Mouse (Mus musculus): ENCODE measurements around the gene Lrp4.

Lrp4 gene

DNA sequence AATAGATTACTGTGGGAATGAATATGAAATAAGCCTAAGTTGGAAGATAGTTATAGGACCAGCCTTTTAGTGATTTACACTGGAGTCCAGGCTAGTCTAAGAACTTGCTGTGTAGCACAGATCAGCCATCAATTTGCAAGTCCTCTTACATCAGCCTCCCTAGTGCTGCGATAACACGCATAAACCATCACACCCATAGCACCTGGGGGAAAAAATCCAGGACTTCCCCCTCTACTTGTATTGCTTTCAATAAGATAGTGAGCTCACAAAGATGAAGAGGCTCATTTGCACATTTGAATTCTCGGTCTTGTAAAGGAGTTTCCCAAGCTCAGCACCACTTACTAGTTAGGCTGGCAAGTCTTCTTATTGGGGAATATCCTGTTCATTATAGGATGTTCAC lies 2.9 kb upstream of the Lrp4 start:
- DNase-seq: no peak

DNA sequence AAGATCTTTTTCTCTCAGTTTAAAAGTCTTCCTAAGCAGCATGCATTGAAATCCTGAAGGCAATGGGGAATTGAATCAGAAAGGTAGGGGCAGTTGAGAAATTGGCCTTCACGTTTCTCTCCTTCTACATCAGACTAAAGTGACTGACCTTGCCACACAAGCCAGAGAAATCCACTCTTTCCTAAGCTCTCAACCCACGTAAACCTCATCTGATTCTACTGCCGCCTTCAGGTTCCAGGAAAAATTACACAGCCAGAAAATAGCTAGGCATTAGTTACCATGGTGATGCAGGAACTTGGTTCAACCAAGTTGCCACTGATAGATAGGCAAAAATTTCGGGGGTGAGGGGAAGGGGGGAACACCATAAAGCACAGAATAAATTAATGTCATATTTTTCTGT lies 1.5 kb upstream of the Lrp4 start:
- no peak for DNase-seq

DNA sequence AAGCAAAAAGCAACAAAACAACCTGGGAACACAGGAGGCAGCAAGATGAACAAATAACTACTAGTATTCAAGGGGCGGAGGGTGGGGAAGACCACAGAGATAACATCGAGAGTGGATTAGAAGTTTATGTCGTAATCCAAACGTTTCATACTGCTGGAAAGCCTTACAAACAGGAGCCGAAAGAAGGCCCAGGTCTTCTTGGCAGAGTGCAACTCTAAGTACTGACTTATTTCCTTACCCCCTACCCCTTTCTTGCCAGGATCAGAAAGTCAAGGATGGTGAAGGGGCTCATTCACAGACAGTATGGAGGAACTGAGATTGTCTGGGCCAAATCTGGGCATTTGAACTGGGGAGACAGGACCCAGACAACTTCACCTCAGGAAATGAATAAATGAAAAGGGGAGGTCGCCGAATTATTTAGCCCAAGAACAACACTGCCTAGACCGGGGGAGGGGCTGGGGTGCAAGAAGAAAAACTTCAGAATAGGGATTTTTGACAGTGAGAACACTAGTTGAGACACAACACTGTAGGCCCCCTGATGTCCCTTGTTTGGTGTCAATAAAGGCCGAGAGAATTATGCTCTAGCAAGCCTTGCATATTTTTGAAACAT lies 715 bp upstream of the Lrp4 start:
- DNase-seq: no peak

DNA sequence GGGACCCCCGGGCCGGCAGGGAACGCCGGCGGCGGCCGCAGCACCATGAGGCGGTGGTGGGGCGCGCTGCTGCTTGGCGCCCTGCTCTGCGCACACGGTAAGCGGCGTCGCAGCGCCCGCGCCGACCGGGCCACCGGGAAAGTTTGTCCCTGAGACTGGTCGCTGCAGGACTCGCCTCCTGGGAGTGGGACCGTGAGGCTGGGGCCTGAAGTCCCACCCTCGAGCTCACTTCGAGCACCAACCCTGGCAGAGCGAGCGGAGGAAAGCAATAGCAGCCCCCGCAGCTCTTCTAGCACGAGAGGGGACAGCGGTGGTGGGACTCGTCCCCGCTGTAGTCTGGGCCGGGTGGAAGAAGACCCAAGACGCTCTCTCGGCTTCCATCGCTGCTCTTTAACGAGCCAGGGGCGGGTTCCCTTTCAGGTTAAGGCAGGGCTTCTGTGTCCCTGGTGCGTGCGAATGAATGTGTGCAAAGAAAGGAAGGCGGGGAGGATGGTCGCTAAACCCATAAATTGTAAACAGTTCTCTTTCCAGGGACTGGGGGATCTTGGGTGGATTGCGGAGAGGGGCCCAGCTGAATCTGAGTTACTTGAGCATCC lies 443 bp downstream of the Lrp4 start:
- DNase-seq: peak; percentile 38

DNA sequence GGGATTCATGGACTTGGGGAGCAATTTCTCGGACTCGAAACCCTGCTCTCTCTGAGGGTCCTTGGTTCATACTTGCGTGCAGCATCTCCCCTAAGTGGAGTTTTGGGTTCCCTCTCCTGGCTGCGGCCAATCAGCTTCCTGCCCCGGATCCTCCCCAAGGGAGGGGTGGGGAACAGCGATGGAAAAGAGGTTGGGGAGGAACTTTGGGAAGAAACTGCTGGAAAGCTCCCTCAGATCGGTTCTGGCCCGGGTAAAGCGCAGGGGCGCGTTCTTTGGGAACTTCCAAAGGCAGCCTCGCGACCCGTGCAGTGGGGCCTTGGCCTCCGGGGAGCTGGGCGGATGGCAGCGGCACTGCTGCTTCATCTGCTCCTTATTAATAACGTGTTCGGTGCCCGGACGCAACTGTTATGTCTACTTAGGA lies 951 bp downstream of the Lrp4 start:
- peak; percentile 34 for DNase-seq

DNA sequence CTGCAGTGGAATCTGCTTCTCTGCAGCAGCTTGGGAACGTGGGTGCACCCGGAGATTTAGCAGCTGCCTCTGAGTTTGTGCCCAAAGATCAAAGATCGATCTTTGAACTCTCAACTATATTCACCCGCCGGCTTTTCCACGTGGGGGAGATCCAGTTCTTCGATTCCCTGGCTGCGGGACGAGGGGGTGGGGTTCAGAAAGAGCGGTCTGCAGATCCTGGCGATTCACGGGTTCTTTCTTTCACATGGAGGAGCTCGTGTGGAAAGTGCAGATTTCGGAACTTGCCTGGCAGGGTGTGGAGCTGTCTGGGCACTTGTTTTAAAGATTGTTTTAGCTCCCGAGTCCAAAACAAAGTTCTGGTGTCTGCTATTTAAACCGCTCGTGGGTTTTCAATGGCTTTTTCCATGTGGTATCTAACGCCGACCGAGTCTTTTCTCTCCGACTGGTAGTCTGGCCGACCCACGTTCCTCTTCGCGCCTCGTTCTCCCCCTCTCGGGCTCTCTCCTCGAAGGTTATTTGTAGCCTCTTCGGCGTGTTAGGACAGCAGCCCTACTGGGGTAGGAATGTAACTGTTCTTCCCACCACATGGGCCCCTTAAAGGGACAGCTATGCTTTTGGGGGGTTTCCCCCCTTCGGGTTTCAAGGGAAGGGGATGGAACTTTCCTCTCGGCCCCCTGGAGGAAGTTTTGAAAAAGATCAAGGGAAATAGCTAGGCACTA lies 1.5 kb downstream of the Lrp4 start:
- peak; percentile 22 for DNase-seq

DNA sequence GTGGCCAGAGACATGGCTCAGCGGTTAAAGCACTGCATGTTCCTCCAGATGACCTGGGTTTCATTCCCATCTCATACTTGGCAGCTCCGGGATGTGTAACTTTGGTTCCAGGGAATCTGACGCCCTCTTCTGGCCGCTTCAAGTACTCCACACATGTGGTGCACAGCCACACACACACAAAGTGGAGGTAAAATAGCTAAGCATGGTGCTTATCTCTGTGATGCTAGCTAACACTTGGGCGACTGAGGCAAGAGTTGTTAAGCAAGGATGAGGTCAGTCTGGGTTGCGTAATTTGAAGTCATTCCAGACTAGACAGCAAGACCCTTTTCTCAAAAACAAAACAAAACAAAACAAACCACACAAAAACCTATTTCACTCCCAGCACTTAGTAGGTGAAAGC lies 2.8 kb downstream of the Lrp4 start:
- no peak for DNase-seq

DNA sequence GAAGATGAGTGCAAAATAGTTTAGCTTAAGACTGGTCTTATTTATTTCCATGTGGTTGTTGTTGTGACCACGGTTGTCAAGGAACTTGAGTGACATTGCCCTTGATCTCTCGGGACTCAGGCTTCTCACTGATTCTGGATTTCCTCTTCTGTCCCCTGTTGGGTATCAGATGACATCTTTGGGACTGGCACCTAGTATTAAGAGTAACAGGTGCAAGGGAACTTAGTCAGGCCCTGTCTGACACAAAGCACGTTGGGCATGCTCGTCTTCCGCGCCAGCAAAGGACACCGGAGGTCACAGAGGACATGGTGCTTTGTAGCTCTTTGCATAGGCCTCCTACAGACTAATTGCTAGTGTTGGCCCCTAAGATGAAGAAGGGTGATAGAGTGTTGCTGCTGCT lies 3.5 kb downstream of the Lrp4 start:
- no peak for DNase-seq

DNA sequence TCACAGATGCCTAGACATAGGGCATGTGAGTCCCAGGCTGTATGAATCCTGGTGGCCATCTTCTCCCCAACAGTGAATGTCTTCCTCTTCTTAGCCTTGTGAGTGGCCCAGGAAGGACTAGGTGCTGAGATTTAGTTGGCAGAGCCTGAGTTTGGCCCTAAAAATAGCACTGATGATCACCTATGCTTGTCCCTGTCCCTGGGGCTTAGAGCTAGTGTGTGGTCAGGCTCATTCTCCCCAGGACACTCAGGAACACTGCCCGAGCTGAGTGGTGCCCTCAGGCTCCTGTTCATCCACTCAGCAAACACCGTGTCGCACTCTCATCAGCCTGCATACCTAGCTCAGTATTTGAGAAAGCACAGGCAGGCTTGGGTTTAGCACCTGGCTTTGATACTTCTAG lies 4.0 kb downstream of the Lrp4 start:
- no peak for DNase-seq

DNA sequence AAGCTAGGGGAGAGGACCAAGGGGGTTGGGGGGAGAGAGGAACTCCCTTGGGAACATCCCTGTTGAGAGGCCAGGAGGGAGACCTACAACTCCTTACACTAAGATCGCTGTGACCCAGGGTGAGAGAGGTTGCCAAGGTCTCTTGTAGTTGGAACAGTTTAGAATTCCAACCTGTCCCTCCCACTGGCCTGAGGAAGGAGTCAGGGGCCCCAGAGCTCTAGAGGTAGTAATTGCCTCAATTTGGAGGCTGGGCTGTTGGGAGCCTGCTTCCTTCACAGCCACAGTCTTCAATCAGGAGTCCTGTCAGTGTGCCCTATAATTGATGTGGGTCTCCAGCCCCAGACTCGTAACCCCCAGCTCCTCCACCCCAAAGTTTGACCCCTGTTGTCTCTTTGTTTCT lies 4.9 kb downstream of the Lrp4 start:
- no peak for DNase-seq

DNA sequence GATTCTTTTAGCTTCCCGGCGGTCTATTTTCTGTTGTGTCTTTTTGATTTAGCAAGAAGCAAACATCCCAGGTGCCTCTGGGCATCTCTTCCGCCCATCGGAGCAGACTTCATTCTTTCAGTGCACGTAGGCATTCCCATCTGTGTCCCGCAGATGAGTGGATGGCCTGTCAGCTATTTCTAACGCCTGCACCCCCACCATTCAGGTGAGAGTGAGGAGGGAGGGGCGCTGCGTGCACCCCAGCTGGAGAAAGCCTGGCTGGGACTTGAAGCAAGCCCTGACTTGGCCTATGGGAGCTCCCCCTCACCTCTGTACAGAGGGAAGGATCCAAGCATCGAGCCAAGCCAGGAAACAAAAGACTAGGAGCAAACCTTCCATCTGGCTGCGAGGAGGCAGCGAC lies 5.4 kb downstream of the Lrp4 start:
- no peak for DNase-seq

DNA sequence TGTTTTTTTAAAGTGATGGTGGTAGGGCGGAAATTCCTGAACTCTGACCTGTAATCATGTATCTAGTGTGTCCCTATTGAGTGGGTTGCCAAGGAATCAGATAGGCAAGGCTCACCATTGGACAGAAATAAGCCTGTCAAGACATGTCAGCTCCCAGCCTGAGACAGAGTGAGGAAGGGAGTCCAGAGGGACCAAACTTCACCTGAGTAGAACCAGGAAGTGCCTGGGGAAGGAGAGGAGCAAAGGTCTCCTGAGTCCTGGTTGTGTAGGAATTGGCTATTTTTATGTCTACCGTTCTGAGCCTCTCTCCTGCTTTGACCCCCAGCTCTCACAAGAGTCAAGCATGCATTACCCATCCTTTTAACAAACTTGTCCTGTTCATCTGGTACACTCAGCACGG lies 8.6 kb downstream of the Lrp4 start:
- no peak for DNase-seq

DNA sequence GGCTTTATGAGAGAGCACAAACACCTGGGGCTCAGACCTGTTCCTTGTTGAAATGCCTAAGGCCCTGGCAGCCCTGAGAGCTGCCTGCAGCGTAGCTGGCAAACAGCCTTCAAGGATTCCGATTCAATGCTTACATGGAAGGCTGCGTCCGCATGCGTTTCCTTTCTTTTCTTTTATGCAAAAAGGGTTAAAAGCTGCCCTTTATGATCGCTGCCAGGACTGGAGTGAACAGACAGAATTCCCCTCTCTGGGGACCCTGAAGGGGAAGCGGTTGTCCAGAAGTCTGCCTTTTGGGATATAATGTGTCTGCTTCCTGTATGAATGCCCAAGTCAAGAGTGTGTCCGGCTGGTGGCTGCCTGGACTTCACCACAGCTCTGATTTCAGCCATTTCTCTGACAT lies 10.3 kb downstream of the Lrp4 start:
- DNase-seq: no peak

DNA sequence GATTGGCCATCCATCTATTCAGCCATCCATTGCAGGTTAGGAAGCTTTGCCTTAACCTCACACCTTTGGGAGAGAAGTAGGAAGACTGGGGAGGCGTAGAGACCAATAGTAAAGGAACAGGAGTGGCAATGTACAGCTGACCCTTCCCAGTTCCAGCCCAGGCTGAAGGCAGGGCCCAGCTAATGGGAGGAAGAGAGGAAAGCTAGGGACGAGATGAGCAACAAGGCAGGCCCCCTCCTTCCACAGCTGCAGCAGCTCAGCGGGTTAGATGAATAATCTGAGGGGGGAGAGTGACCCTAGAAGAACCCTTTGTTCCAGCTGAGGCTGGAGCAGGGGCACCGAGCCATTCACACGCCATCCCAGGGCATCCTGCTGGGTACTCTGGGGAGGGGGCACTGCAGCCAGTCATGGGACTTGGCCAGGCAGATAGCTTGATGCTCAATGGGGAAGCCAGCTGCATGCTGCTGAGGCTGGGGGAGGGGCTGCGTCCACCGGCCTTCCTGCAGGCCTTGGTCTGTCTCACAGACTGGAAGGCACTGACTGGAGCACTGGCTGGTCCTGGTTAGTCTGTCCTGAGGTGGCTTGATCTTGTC lies 12.8 kb downstream of the Lrp4 start:
- DNase-seq: no peak

DNA sequence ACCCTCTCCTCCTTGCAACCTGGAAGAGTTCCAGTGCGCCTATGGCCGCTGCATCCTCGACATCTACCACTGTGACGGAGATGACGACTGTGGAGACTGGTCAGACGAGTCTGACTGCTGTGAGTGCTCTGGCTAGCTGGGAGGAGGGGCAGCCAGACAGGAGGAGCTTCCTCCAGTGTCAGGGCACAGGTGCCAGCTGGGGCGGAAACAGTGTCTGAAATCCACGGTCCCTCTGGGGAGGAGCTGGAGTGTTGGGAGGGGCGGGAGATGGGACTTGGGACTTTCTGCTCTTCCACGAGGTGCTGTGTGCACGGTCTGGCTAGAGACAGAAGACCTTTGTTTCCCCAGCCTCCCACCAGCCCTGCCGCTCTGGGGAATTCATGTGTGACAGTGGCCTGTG lies 17.0 kb downstream of the Lrp4 start:
- no peak for DNase-seq

DNA sequence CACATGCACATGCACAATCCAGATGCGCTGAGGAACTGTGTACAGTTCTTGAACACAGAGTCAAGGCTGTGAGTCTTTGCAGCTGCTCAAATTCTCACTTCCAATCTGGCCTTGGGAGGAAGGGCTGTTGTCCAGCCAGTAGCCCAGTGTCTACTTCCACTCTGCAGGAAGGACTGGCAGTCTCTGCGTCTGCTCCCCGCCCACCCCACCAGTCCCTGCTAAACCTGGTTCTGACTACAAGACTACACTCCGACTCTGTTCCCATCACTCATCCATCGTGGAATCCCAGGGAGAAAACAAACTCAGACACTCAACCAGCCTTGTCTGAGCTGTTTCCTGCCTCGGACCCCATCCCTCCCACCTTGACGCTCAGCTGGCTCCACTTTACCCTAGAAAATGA lies 18.5 kb downstream of the Lrp4 start:
- no peak for DNase-seq

DNA sequence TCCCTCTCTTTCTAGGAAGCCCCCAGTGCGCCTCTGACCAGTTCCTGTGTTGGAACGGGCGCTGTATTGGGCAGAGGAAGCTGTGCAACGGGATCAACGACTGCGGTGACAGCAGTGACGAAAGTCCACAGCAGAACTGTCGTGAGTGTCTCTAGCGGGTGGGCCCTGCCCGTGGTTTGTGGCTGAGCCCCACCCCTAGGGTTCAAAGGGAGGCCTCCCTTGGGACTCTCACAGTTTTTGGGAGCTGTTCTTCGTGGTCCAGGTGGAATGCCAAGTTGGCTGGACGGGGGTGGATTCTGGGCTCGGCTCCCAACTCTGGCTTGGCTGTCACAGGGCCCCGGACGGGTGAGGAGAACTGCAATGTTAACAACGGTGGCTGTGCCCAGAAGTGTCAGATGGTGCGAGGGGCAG lies 18.9 kb downstream of the Lrp4 start:
- DNase-seq: no peak

DNA sequence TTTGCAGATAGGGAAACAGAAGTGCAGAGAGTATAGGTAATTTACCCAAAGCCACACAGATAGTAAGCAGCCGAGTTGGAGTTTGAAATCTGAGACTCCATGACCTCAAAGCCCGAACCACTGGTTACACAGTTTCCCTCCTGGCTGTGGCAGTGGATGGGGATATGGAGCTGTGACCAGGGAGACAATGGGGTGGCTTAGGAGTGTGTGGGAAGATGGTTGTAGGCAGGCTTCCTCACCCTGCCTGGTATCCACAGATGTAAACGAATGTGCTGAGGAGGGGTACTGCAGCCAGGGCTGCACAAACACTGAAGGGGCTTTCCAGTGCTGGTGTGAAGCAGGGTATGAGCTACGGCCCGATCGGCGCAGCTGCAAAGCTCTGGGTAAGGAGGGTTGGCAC lies 19.5 kb downstream of the Lrp4 start:
- no peak for DNase-seq

DNA sequence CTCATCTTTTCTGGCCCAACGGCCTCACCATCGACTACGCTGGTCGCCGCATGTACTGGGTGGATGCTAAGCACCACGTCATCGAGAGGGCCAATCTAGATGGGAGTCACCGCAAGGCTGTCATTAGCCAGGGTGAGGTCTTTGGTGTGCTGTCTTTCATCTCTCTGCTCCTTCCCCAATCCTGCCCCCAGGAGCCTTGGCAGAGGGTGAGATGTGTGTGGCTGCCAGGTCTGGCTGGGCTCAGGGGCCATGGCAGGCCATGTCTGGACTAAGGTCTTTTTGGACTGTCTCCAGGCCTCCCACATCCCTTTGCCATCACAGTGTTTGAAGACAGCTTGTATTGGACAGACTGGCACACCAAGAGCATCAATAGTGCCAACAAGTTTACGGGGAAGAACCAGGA lies 23.1 kb downstream of the Lrp4 start:
- DNase-seq: no peak

DNA sequence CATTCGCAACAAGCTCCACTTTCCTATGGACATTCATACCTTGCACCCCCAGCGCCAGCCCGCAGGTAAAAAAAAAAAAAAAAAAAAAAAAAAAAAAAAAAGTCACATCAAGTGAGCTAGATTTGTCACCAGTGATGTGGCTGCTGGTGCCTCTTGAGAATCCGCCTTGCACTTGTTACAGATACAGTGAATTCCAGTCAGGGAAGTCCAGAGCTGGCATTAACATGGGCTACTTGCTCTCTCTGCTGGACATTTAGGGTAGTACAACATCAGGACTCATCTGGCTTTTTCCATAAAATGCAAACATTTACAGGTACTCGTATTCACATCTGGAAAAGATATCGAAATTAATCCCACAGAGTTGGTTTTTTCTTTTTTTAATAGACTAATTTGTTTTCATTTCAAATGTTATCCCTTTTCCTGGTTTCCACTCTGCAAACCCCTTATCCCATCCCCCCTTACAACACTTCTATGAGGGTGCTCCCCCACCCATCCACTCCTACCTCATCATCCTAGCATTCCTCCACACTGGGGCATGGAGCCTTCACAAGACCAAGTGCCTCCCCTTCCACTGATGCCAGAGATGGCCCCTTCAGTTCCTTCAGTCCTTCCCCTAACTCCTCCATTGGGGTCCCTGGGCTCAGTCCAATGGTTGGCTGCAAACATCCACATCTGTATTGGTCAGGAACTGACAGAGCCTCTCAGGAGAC lies 23.6 kb downstream of the Lrp4 start:
- DNase-seq: peak; percentile 34

DNA sequence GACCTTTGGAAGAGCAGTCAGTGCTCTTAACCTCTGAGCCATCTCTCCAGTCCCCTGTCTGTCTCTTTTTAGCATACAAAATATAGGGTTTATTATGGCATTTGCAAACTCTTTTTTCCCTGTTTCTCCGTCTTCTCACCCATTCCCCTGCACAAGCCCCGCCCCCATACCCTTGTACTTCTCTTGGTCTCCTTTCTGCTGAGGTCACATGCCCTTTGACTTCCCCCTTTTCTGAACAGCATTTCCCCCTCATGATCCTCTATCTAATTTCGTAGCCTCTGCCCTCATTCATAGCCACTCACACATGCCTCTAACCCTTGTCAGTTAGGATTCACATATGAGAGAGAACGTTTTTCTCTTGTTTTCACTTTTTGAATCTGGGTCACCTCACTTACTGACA lies 27.4 kb downstream of the Lrp4 start:
- no peak for DNase-seq

DNA sequence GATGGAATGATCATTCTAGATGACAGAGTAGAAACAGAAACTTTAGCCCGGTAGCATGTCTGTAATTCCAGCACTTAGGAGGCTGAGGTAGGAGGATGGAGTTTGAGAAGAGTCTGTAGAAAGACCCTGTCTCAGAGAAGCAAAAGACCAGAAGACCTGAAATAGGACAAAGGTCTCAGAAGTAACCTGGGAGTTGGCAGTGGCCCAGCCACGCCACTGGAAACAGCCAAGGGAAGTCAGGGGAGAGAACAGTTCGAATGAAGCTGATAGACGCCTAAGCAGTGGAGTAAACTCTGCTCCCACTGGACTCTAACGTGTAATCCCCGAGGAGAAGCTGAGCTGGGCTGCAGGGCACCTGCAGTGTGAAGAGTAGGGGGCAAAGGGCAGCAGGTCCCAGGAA lies 27.9 kb downstream of the Lrp4 start:
- DNase-seq: no peak

DNA sequence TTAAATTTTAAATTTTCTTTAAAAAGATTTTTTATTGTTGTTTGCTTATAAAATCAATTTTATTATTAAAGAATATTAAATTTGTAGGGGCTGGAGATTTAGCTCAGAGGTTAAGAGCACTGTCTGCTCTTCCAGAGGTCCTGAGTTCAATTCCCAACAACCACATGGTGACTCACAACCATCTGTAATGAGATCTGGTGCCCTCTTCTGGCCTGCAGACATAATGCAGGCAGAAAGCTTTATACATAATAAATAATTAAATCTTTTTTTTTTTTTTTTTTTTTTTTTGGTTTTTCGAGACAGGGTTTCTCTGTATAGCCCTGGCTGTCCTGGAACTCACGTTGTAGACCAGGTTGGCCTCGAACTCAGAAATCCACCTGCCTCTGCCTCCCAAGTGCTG lies 30.0 kb downstream of the Lrp4 start:
- peak; percentile 58 for DNase-seq

Data from thymus, postnatal 4 days (tissue).